Mouse (Mus musculus) heart, embryonic 15.5 days (tissue): ENCODE data around the gene Vmn2r74. TPM values are rescaled to one million over a fixed set of nuclear protein-coding genes. Genes with fewer than 3 reads are reported as not detected.

Experiments used
- ATAC-seq: fragments of 200-750 bp; cut with Nextera tagmentation; replicated peaks from 2 replicates; pipeline ENCODE4 v1.8.0; 2017; ENCODE audit warnings: low read depth, moderate TSS enrichment; ENCODE audit not compliant: insufficient number of reproducible peaks, insufficient read depth, low FRiP score
- H3K27ac ChIP-seq: fragments of 300-500 bp; sonication (generic); 2 replicates; pipeline ENCODE4 v1.5.1; 2015; ENCODE audit warnings: mild to moderate bottlenecking, inconsistent platforms
- H3K27me3 ChIP-seq: fragments of 300-500 bp; sonication (generic); 2 replicates; pipeline ENCODE4 v1.6.1; 2015; ENCODE audit warnings: inconsistent platforms
- H3K36me3 ChIP-seq: fragments of 300-500 bp; sonication (generic); 2 replicates; pipeline ENCODE4 v1.6.1; 2015; ENCODE audit warnings: mild to moderate bottlenecking, inconsistent platforms
- H3K4me1 ChIP-seq: fragments of 300-500 bp; sonication (generic); replicated peaks from 2 replicates; pipeline ENCODE4 v1.6.1; 2015; ENCODE audit warnings: inconsistent platforms
- H3K4me2 ChIP-seq: fragments of 300-500 bp; sonication (generic); 2 replicates; pipeline ENCODE4 v1.6.1; 2015; ENCODE audit warnings: inconsistent platforms, mild to moderate bottlenecking, moderate library complexity
- H3K4me3 ChIP-seq: fragments of 300-500 bp; sonication (generic); 2 replicates; pipeline ENCODE4 v1.5.1; 2015; ENCODE audit warnings: mild to moderate bottlenecking, inconsistent platforms
- H3K9ac ChIP-seq: fragments of 300-500 bp; sonication (generic); 2 replicates; pipeline ENCODE4 v1.6.1; 2015; ENCODE audit warnings: mild to moderate bottlenecking, inconsistent platforms
- H3K9me3 ChIP-seq: fragments of 300-500 bp; sonication (generic); replicated peaks from 2 replicates; pipeline ENCODE4 v1.6.1; 2016; ENCODE audit warnings: inconsistent platforms
- WGBS: fragments of 180-500 bp; shearing (Covaris S2); methylation state at CpG from one replicate; pipeline ENCODE4 v1.1.7; 2015; ENCODE audit warnings: mixed read lengths; 5-methylcytosine and 5-hydroxymethylcytosine counted together
- polyA plus RNA-seq: library from polyadenylated mRNA; unstranded; fragments of >200 nt; fragmentation: Nextera tagmentation; extraction: Ambion mirVana; gene quantifications from 2 replicates; pipeline ENCODE4 v1.2.1, GENCODE M21; 2015

Gene Vmn2r74
- not detected in 2 replicates for polyA plus RNA-seq

- no peaks in the 10 kb centered on the region for H3K27me3 ChIP-seq
- H3K27ac ChIP-seq: no peak within 1 kb of the TSS
- no peaks in the 10 kb centered on the region for H3K4me1 ChIP-seq
- no peak within 1 kb of the TSS for H3K4me2 ChIP-seq
- no peaks in the 10 kb centered on the region for H3K9me3 ChIP-seq
- no peak within 1 kb of the TSS for H3K9ac ChIP-seq
- no peaks in the 10 kb centered on the region for H3K36me3 ChIP-seq
- no peak for ATAC-seq
- no peak within 1 kb of the TSS for H3K4me3 ChIP-seq
These were observed at the start of gene Vmn2r74 for GRCm38 (mm10) chr7:85961529-85961928. Gene Vmn2r74 (minus strand): TSS chr7:85961629.

- Histone ChIP-seq H3K4me2 (no peak overlapping the region), H3K4me3 (no peak overlapping the region), H3K9ac (no peak overlapping the region), H3K36me3 (no peaks in the 10 kb centered on the region), H3K27ac (no peak overlapping the region), H3K9me3 (peaks cover 3% of the 10 kb centered on the region; the same call in 1 of the 2 replicates), H3K27me3 (no peaks in the 10 kb centered on the region), H3K4me1 (no peaks in the 10 kb centered on the region)
- no peak for ATAC-seq
- 74% methylated on average over 2 of the region's 2 CpGs for WGBS
These were observed 46.1 kb upstream of the Vmn2r74 start for GRCm38 (mm10) chr7:86007533-86007932.

Other genes with a start within 250 kb of the Vmn2r74 start
- gene Vmn2r72, start 206.5 kb downstream of the Vmn2r74 start, polyA plus RNA-seq: not detected in 2 replicates
- not detected in 2 replicates for gene Vmn2r73, start 85.4 kb downstream of the Vmn2r74 start, polyA plus RNA-seq
- not detected in 2 replicates for gene Vmn2r75, start 210.1 kb upstream of the Vmn2r74 start, polyA plus RNA-seq